Mouse (Mus musculus) limb, embryonic 10.5 days (tissue): ENCODE results near the gene B2m. TPM values are rescaled to one million over a fixed set of nuclear protein-coding genes. Genes with fewer than 3 reads are reported as not detected.

Experiments
- DNase-seq: peaks from one replicate; pipeline ENCODE4 v3.0.0-alpha.2; 2017; ENCODE audit warnings: low spot score
- H3K27ac ChIP-seq: fragments of 300-500 bp; sonication (generic); 2 replicates; pipeline ENCODE4 v1.5.1; 2016; ENCODE audit warnings: mild to moderate bottlenecking
- H3K27me3 ChIP-seq: fragments of 300-500 bp; sonication (generic); 2 replicates; pipeline ENCODE4 v1.6.1; 2016; ENCODE audit warnings: low read depth, mild to moderate bottlenecking; ENCODE audit not compliant: poor library complexity, severe bottlenecking
- H3K36me3 ChIP-seq: fragments of 300-500 bp; sonication (generic); 2 replicates; pipeline ENCODE4 v1.6.1; 2016; ENCODE audit warnings: mild to moderate bottlenecking, moderate library complexity
- H3K4me1 ChIP-seq: fragments of 300-500 bp; sonication (generic); 2 replicates; pipeline ENCODE4 v1.6.1; 2016
- H3K4me3 ChIP-seq: fragments of 300-500 bp; sonication (generic); 2 replicates; pipeline ENCODE4 v1.5.1; 2016; ENCODE audit warnings: mild to moderate bottlenecking, moderate library complexity
- H3K9me3 ChIP-seq: fragments of 300-500 bp; sonication (generic); replicated peaks from 2 replicates; pipeline ENCODE4 v1.6.1; 2016; ENCODE audit warnings: mild to moderate bottlenecking
- WGBS: fragments of 180-500 bp; shearing (Covaris S2); methylation state at CpG from one replicate; pipeline ENCODE4 v1.1.7; 2016; 5-methylcytosine and 5-hydroxymethylcytosine counted together
- polyA plus RNA-seq: library from polyadenylated mRNA; unstranded; fragments of >200 nt; fragmentation: Nextera tagmentation; extraction: Ambion mirVana; gene quantifications from 2 replicates; pipeline ENCODE4 v1.2.1, GENCODE M21; 2016

The B2m gene
- polyA plus RNA-seq, 1 experiment from 2014 or later = 87.1 TPM

GRCm38 (mm10) chr2:122155292-122155691, 7.8 kb downstream of the B2m start:
- no peaks in the 10 kb centered on the region for H3K27me3 ChIP-seq
- H3K4me3 ChIP-seq = no peak overlapping the region
- peaks cover 25% of the 10 kb centered on the region for H3K36me3 ChIP-seq
- H3K4me1 ChIP-seq = no peaks in the 10 kb centered on the region
- no peaks in the 10 kb centered on the region for H3K9me3 ChIP-seq
- 83% methylated on average over 2 of the region's 2 CpGs for WGBS
- no peak overlapping the region for H3K27ac ChIP-seq
- no peak for DNase-seq

- Histone ChIP-seq H3K27ac (no peak overlapping the region), H3K27me3 (no peaks in the 10 kb centered on the region)
- 93% methylated on average over 4 of the region's 4 CpGs for WGBS
Observed at GRCm38 (mm10) chr2:122156051-122156700, 8.7 kb downstream of the B2m start.

GRCm38 (mm10) chr2:122157561-122157960, 10.1 kb downstream of the B2m start:
- H3K4me3 ChIP-seq = no peak overlapping the region
- peaks cover 14% of the 10 kb centered on the region for H3K36me3 ChIP-seq
- H3K9me3 ChIP-seq = no peaks in the 10 kb centered on the region
- no peaks in the 10 kb centered on the region for H3K27me3 ChIP-seq
- H3K27ac ChIP-seq = no peak overlapping the region
- DNase-seq = no peak
- H3K4me1 ChIP-seq = no peaks in the 10 kb centered on the region

More at GRCm38 (mm10) chr2:122156051-122156700, 8.7 kb downstream of the B2m start:
- Histone ChIP-seq H3K4me3 (no peak overlapping the region), H3K4me1 (no peaks in the 10 kb centered on the region), H3K9me3 (no peaks in the 10 kb centered on the region), H3K36me3 (peaks cover 24% of the 10 kb centered on the region)
- DNase-seq = no peak

- WGBS = 72% methylated on average over 6 of the region's 6 CpGs
- H3K4me3 ChIP-seq = no peak overlapping the region
- no peaks in the 10 kb centered on the region for H3K9me3 ChIP-seq
- H3K27me3 ChIP-seq = no peaks in the 10 kb centered on the region
- peaks cover 14% of the 10 kb centered on the region for H3K36me3 ChIP-seq
- no peaks in the 10 kb centered on the region for H3K4me1 ChIP-seq
- DNase-seq = no peak
- H3K27ac ChIP-seq = no peak overlapping the region
Observed at GRCm38 (mm10) chr2:122158362-122158802, 10.9 kb downstream of the B2m start.

- no peak for DNase-seq
- peaks cover 9% of the 10 kb centered on the region for H3K36me3 ChIP-seq
- no peaks in the 10 kb centered on the region for H3K27me3 ChIP-seq
- no peaks in the 10 kb centered on the region for H3K9me3 ChIP-seq
- no peak overlapping the region for H3K4me3 ChIP-seq
- H3K4me1 ChIP-seq = peaks cover 6% of the 10 kb centered on the region
- H3K27ac ChIP-seq = no peak overlapping the region
- WGBS = 90% methylated on average over 6 of the region's 6 CpGs
Observed at GRCm38 (mm10) chr2:122159667-122160066, 12.2 kb downstream of the B2m start.

- H3K4me3 ChIP-seq = no peak within 1 kb of the TSS
- peaks cover 6% of the 10 kb centered on the region for H3K4me1 ChIP-seq
- no peaks in the 10 kb centered on the region for H3K36me3 ChIP-seq
- H3K9me3 ChIP-seq = no peaks in the 10 kb centered on the region
- 52% methylated on average over 2 of the region's 2 CpGs for WGBS
- no peak within 1 kb of the TSS for H3K27ac ChIP-seq
- DNase-seq = peak; percentile 84
- no peaks in the 10 kb centered on the region for H3K27me3 ChIP-seq
Observed at GRCm38 (mm10) chr2:122160680-122161079, 13.2 kb downstream of the B2m start, which contains the start of gene Trim69. TSS of gene Trim69 (plus strand) at chr2:122160700.

GRCm38 (mm10) chr2:122161542-122161941, 14.1 kb downstream of the B2m start:
- H3K27ac ChIP-seq = no peak overlapping the region
- 53% methylated on average over 4 of the region's 4 CpGs for WGBS
- H3K36me3 ChIP-seq = no peaks in the 10 kb centered on the region
- no peaks in the 10 kb centered on the region for H3K9me3 ChIP-seq
- H3K27me3 ChIP-seq = no peaks in the 10 kb centered on the region
- H3K4me3 ChIP-seq = no peak overlapping the region
- DNase-seq = no peak
- peaks cover 6% of the 10 kb centered on the region for H3K4me1 ChIP-seq

GRCm38 (mm10) chr2:122162529-122162928, 15.0 kb downstream of the B2m start:
- peaks cover 6% of the 10 kb centered on the region for H3K4me1 ChIP-seq
- WGBS = 94% methylated on average over 2 of the region's 2 CpGs

GRCm38 (mm10) chr2:122163430-122164195, 16.1 kb downstream of the B2m start:
- Histone ChIP-seq H3K36me3 (no peaks in the 10 kb centered on the region), H3K4me1 (peaks cover 6% of the 10 kb centered on the region), H3K9me3 (no peaks in the 10 kb centered on the region), H3K4me3 (no peak overlapping the region), H3K27me3 (no peaks in the 10 kb centered on the region), H3K27ac (no peak overlapping the region)
- WGBS = 77% methylated on average over 13 of the region's 13 CpGs
- DNase-seq = no peak

More at GRCm38 (mm10) chr2:122162529-122162928, 15.0 kb downstream of the B2m start:
- DNase-seq = no peak
- Histone ChIP-seq H3K27me3 (no peaks in the 10 kb centered on the region), H3K36me3 (no peaks in the 10 kb centered on the region), H3K27ac (no peak overlapping the region), H3K4me3 (no peak overlapping the region), H3K9me3 (no peaks in the 10 kb centered on the region)

- 87% methylated on average over 11 of the region's 11 CpGs for WGBS
- H3K36me3 ChIP-seq = no peaks in the 10 kb centered on the region
- no peak for DNase-seq
- H3K9me3 ChIP-seq = no peaks in the 10 kb centered on the region
- no peak overlapping the region for H3K27ac ChIP-seq
- H3K27me3 ChIP-seq = no peaks in the 10 kb centered on the region
- no peak overlapping the region for H3K4me3 ChIP-seq
- peaks cover 6% of the 10 kb centered on the region for H3K4me1 ChIP-seq
Observed at GRCm38 (mm10) chr2:122164293-122164692, 16.8 kb downstream of the B2m start.

- H3K9me3 ChIP-seq = no peaks in the 10 kb centered on the region
- no peaks in the 10 kb centered on the region for H3K27me3 ChIP-seq
- WGBS = 88% methylated on average over 6 of the region's 6 CpGs
Observed at GRCm38 (mm10) chr2:122171292-122171691, 23.8 kb downstream of the B2m start.

GRCm38 (mm10) chr2:122172188-122172587, 24.7 kb downstream of the B2m start:
- Histone ChIP-seq H3K27me3 (no peaks in the 10 kb centered on the region), H3K36me3 (no peaks in the 10 kb centered on the region), H3K4me3 (no peak overlapping the region), H3K27ac (no peak overlapping the region), H3K4me1 (no peaks in the 10 kb centered on the region), H3K9me3 (no peaks in the 10 kb centered on the region)
- no peak for DNase-seq
- 85% methylated on average over 2 of the region's 2 CpGs for WGBS

More at GRCm38 (mm10) chr2:122171292-122171691, 23.8 kb downstream of the B2m start:
- no peak for DNase-seq
- no peaks in the 10 kb centered on the region for H3K36me3 ChIP-seq
- no peak overlapping the region for H3K27ac ChIP-seq
- no peaks in the 10 kb centered on the region for H3K4me1 ChIP-seq
- H3K4me3 ChIP-seq = no peak overlapping the region

GRCm38 (mm10) chr2:122180051-122180822, 32.8 kb downstream of the B2m start:
- H3K36me3 ChIP-seq = no peaks in the 10 kb centered on the region
- no peaks in the 10 kb centered on the region for H3K9me3 ChIP-seq
- no peaks in the 10 kb centered on the region for H3K4me1 ChIP-seq
- H3K27me3 ChIP-seq = no peaks in the 10 kb centered on the region
- H3K4me3 ChIP-seq = no peak overlapping the region
- 81% methylated on average over 8 of the region's 8 CpGs for WGBS
- DNase-seq = no peak
- H3K27ac ChIP-seq = no peak overlapping the region
